Mouse (Mus musculus): ENCODE results near the gene Ppp3ca. TPM values are rescaled to one million over a fixed set of nuclear protein-coding genes. Genes with fewer than 3 reads are reported as not detected.

Ppp3ca gene
- polyA plus RNA-seq, 1 experiment from 2014 or later: 64.6 TPM

DNA sequence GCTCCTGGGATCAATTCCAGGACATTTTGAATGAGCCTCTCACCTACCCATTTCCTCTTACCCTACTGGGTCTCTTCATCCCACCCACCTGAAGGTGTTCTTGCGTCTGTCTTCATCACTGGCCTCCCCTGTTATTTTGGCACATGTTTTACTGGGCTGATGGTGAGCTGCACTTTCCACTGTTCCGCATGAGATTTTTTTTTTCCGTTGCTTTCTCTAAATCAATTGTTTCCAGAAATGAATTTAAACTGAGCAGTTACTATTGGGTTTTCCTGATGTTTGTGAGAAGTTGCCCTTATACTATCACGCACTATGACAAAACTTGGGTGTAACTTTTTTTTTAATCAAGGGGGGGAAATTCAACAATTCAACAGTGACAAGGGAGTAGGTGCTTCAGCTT, 106.6 kb downstream of the Ppp3ca start:
- ATAC-seq (ENCODE audit: borderline replicate concordance, extremely low read depth, low FRiP score, low TSS enrichment): no peak
- no peaks in the 10 kb centered on the region for H3K4me1 ChIP-seq
- H3K4me3 ChIP-seq: no peak overlapping the region
- H3K27me3 ChIP-seq: no peaks in the 10 kb centered on the region
- no peak overlapping the region for H3K27ac ChIP-seq
- 76% methylated on average over 4 of the region's 4 CpGs for WGBS
- no peaks in the 10 kb centered on the region for H3K36me3 ChIP-seq
- H3K9me3 ChIP-seq: no peaks in the 10 kb centered on the region
- H3K9ac ChIP-seq: no peak overlapping the region
- no peak overlapping the region for H3K4me2 ChIP-seq

DNA sequence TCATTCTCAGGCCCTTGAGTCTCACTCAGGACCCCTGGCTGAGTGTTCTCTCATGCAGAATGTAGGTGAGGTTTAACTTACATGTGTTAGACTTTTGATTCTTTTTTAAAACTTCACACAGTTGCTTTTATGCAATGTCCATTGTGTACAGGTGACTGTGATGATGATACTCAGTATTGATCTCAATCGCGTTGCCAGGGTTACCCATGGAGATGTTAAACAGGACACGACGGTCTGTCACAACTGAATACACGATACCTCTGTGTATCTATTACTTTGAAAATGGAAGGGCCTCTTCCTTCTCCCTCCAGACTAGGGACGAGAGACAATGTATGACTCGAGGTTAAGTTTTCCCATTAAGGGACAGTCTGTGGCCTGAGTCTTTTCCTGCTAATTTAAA, 107.5 kb downstream of the Ppp3ca start:
- Histone ChIP-seq H3K4me2 (no peak overlapping the region), H3K4me1 (0 out of 2 replicates have a peak, but pooled peaks cover under 1% of the 10 kb centered on the region), H3K27ac (no peak overlapping the region), H3K4me3 (no peak overlapping the region), H3K9me3 (no peaks in the 10 kb centered on the region), H3K9ac (no peak overlapping the region), H3K27me3 (no peaks in the 10 kb centered on the region), H3K36me3 (no peaks in the 10 kb centered on the region)
- no peak for ATAC-seq (ENCODE audit: borderline replicate concordance, extremely low read depth, low FRiP score, low TSS enrichment)
- WGBS: 86% methylated on average over 7 of the region's 7 CpGs

DNA sequence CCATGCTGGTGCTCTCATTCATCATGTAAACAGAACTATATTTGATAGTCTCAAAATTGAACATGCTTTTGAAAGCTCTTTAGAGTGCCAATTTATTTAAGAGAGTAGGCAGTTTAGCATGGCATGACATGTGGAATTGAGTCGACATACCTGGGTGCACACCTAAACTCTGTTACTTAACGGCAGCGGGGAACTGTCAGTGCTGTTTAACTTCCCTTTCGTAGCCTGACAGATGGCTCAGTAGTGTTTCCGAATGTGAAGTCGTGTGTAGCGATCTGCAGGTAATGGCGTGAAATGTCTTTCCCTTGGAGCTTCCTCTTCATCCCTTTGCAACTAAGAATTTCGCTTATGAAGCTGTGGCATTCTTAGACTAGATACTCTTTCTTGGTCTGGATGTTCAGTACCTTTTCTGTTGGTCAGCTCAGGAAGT, 107.9 kb downstream of the Ppp3ca start:
- Histone ChIP-seq H3K9ac (no peak overlapping the region), H3K4me1 (0 out of 2 replicates have a peak, but pooled peaks cover 3% of the 10 kb centered on the region), H3K27ac (no peak overlapping the region), H3K4me3 (no peak overlapping the region), H3K36me3 (no peaks in the 10 kb centered on the region), H3K4me2 (no peak overlapping the region), H3K27me3 (no peaks in the 10 kb centered on the region), H3K9me3 (no peaks in the 10 kb centered on the region)
- WGBS: 82% methylated on average over 9 of the region's 9 CpGs
- ATAC-seq (ENCODE audit: borderline replicate concordance, extremely low read depth, low FRiP score, low TSS enrichment): no peak

DNA sequence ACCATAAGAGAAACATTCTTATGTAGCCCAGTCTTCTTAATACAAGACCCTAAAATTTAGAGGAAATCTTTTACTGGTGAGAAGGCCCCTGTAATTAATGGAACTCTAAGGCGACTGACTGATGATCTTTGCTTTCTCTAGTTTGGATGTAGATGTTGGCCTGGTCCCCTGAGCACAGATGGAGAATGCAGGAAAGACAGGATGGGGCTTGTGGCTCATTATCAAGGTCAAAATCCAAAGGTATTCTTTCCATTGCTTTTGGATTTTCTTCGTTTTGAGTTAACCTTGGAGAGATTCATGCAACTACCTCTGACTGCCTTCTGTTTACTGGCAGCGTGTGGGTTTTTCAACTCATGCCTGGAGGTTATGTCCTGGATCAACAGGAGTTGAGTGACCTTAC, 110.4 kb downstream of the Ppp3ca start:
- H3K27me3 ChIP-seq: no peaks in the 10 kb centered on the region
- H3K4me2 ChIP-seq: no peak overlapping the region
- H3K4me1 ChIP-seq: 0 out of 2 replicates have a peak, but pooled peaks cover 6% of the 10 kb centered on the region
- 85% methylated on average over 3 of the region's 3 CpGs for WGBS
- ATAC-seq (ENCODE audit: borderline replicate concordance, extremely low read depth, low FRiP score, low TSS enrichment): no peak
- H3K9ac ChIP-seq: no peak overlapping the region
- H3K9me3 ChIP-seq: no peaks in the 10 kb centered on the region
- H3K4me3 ChIP-seq: no peak overlapping the region
- no peaks in the 10 kb centered on the region for H3K36me3 ChIP-seq
- no peak overlapping the region for H3K27ac ChIP-seq

DNA sequence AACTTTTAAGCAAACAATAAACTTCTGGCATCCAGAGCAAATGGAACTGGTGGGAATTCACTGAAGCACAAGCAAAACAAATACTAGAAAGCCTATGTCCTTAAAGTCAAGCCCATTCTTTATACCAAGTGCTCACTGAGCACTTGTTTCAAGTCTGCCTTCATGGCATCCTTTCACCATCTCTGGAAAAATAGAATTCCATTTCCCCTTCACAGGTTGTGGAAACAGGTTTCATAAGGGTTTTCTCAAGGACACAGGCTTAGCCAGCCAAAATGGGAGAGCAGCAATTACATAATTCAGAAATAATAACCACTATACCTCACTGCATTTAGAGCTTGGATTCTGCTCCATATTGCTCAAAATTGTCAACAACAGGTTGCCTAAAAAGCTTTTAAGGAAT, 112.1 kb downstream of the Ppp3ca start:
- H3K4me1 ChIP-seq: 0 out of 2 replicates have a peak, but pooled peaks cover 6% of the 10 kb centered on the region
- no peak overlapping the region for H3K4me3 ChIP-seq
- H3K36me3 ChIP-seq: no peaks in the 10 kb centered on the region
- no peak overlapping the region for H3K4me2 ChIP-seq
- H3K27me3 ChIP-seq: no peaks in the 10 kb centered on the region
- H3K9ac ChIP-seq: no peak overlapping the region
- no peaks in the 10 kb centered on the region for H3K9me3 ChIP-seq
- no peak for ATAC-seq (ENCODE audit: borderline replicate concordance, extremely low read depth, low FRiP score, low TSS enrichment)
- no peak overlapping the region for H3K27ac ChIP-seq

DNA sequence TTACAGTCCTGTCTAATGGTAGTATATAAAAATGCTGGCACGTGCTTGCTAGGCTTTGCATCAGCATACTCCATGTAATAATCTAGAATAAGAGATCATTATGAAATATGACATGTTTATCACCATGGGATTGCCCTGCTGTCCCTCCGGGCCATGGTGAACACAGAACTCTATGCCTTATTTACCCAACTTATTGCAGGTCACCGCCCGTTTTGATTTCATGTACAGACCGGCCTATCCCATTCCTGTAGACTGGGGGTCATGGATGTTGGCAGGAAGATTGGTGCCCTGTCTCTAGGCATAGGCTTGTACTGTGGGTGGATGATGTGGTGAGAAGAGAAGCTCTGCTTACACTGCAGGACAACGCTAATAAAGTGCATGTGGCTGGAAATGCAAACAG, 115.8 kb downstream of the Ppp3ca start:
- no peak for ATAC-seq (ENCODE audit: borderline replicate concordance, extremely low read depth, low FRiP score, low TSS enrichment)
- H3K36me3 ChIP-seq: no peaks in the 10 kb centered on the region
- no peak overlapping the region for H3K4me3 ChIP-seq
- H3K27me3 ChIP-seq: no peaks in the 10 kb centered on the region
- no peak overlapping the region for H3K9ac ChIP-seq
- H3K9me3 ChIP-seq: no peaks in the 10 kb centered on the region
- H3K27ac ChIP-seq: no peak overlapping the region
- no peak overlapping the region for H3K4me2 ChIP-seq
- peaks cover 13% of the 10 kb centered on the region; the same call in 1 of the 2 replicates for H3K4me1 ChIP-seq
- WGBS: 84% methylated on average over 6 of the region's 6 CpGs

DNA sequence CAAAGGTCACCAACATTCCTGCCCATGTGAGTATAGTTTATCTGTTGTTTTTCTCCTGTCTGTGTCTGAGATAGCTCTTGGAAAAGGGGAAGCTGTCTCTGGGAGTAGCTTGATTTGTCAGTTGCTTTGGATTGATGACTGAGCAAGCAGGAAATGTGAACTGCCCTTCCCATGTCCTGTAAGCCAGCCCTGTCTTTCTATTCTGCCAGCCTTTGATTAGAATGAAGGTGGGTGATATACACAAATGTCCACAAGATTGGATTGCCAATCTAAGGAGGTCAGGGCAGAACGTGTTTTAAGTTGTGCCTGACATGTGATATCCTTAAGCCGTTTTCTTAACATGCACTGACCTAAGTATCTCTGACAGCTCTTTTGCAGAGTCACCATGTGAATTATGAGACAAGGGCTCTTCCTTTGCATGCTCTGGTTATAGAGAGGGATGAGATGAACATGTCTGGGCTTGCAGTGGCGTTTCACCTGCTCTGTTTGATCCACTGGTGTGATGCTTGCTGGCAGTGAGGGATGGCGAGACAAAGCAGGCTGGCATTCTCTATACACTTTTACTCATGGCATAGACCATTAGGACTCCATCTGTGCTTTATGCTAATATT, 120.4 kb downstream of the Ppp3ca start:
- H3K9ac ChIP-seq: no peak overlapping the region
- no peaks in the 10 kb centered on the region for H3K36me3 ChIP-seq
- no peak overlapping the region for H3K4me2 ChIP-seq
- ATAC-seq (ENCODE audit: borderline replicate concordance, extremely low read depth, low FRiP score, low TSS enrichment): no peak
- H3K27ac ChIP-seq: 0 out of 2 replicates have a peak overlapping the region, but pooled peaks have one; percentile 29
- H3K4me3 ChIP-seq: no peak overlapping the region
- H3K9me3 ChIP-seq: no peaks in the 10 kb centered on the region
- peaks cover 7% of the 10 kb centered on the region; the same call in 1 of the 2 replicates for H3K4me1 ChIP-seq
- WGBS: 44% methylated on average over 4 of the region's 4 CpGs
- H3K27me3 ChIP-seq: no peaks in the 10 kb centered on the region

DNA sequence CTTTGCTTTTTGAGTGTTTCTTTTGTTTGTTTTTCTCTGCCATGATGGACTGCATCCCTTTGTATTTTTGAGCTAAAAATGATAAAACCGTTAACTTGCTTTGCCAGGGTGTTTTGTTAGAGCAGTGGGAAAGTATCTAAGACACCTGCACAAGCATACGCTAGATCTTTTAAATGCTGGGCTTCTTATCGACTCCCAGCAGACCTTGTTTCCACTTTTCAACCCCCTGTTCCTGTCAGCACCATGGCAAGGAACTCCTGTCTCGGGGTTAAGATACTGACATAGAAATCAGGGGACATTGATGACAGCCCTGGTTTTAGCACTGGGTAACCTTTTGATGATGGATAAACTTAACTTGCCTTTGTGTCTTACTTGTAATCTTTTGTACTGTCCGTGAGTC, 121.5 kb downstream of the Ppp3ca start:
- Histone ChIP-seq H3K36me3 (no peaks in the 10 kb centered on the region), H3K9ac (no peak overlapping the region), H3K4me2 (no peak overlapping the region), H3K27ac (no peak overlapping the region), H3K27me3 (no peaks in the 10 kb centered on the region), H3K4me1 (peaks cover 7% of the 10 kb centered on the region; the same call in 1 of the 2 replicates), H3K9me3 (no peaks in the 10 kb centered on the region), H3K4me3 (no peak overlapping the region)
- 70% methylated on average over 5 of the region's 5 CpGs for WGBS
- no peak for ATAC-seq (ENCODE audit: borderline replicate concordance, extremely low read depth, low FRiP score, low TSS enrichment)

DNA sequence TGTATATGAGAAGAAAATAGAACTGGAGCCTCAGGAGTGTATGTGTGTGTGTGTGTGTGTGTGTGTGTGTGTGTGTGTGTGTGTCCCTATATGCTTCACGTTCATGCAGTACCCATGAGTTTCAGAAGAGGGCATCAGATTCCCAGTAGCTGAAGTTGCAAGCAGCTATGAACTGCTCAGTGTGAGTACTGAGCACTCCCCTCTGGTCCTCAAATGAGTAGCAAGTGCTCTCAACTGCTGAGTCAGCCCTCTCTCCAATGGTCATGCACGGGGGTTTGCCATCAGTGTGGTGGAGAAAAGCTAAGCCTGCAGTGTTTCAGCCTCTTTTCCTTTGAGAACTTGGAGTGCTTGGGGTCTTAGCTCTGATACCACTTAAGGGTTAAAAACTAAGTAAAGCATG, 122.0 kb downstream of the Ppp3ca start:
- no peaks in the 10 kb centered on the region for H3K27me3 ChIP-seq
- H3K4me2 ChIP-seq: no peak overlapping the region
- peaks cover 7% of the 10 kb centered on the region; the same call in 1 of the 2 replicates for H3K4me1 ChIP-seq
- no peak for ATAC-seq (ENCODE audit: borderline replicate concordance, extremely low read depth, low FRiP score, low TSS enrichment)
- WGBS: 88% methylated on average over 2 of the region's 2 CpGs
- no peak overlapping the region for H3K27ac ChIP-seq
- no peaks in the 10 kb centered on the region for H3K9me3 ChIP-seq
- H3K36me3 ChIP-seq: no peaks in the 10 kb centered on the region
- H3K4me3 ChIP-seq: no peak overlapping the region
- H3K9ac ChIP-seq: no peak overlapping the region

DNA sequence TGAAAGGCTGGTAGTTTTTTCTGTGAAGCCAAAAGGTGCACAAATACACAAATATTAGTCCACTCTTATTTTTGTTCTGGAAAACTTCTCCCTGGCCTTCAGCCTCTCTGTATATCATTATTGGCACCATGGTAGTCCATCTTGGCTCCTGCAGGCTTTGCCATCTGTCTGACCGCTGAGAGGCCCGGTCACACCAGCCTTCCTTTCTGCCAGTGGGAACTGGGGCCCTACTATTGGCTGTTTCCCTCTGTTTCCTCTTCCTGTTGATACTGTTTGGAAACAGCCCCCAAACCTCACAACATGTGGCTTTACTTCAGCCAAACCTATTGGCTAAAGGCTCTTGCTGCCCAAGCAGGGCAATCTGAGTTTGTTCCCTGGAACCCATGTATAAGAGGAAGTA, 123.5 kb downstream of the Ppp3ca start:
- Histone ChIP-seq H3K9ac (no peak overlapping the region), H3K27me3 (no peaks in the 10 kb centered on the region), H3K9me3 (no peaks in the 10 kb centered on the region), H3K4me2 (no peak overlapping the region), H3K4me3 (no peak overlapping the region), H3K4me1 (peaks cover 7% of the 10 kb centered on the region; the same call in 1 of the 2 replicates), H3K36me3 (0 out of 2 replicates have a peak, but pooled peaks cover 5% of the 10 kb centered on the region), H3K27ac (no peak overlapping the region)
- ATAC-seq (ENCODE audit: borderline replicate concordance, extremely low read depth, low FRiP score, low TSS enrichment): no peak
- 85% methylated on average over 2 of the region's 2 CpGs for WGBS

DNA sequence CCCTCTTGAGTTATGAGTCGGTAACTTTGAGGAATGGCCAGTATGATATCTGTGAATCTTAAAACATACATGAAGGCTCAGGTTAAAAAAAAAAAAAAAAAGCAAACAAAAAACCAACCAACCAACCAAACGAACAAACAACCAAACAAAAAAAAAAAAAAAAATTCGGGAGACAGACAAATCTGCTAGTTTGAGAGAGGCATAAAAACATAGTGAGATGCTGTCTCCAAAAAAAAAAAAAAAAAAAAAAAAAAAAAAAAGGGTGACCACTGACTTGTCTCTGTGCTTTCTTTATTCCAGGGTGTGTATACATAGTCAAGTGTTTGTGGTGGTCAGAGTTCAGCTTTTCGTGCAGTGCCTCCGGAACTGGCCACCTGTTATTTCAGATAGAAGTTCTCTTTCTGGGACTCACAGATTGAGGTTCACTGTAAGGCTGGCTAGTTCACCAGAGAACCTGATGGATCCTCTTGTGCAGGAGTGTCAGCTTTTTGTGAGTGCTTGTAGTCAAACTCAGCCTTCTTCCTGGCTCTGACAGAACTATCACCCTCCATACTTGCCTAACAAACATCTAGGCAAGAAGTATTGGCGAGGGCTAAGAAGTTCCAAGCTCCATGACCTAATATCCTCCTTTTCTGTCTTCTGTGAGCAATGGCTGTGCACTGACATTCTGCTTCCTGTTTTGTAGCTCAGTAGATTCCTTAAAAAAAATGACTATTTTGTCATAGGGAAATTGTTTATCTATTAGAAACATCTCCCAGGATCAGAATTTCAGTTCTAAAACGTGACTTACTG, 124.7 kb downstream of the Ppp3ca start:
- 0 out of 2 replicates have a peak, but pooled peaks cover 5% of the 10 kb centered on the region for H3K36me3 ChIP-seq
- WGBS: 59% methylated on average over 7 of the region's 7 CpGs

DNA sequence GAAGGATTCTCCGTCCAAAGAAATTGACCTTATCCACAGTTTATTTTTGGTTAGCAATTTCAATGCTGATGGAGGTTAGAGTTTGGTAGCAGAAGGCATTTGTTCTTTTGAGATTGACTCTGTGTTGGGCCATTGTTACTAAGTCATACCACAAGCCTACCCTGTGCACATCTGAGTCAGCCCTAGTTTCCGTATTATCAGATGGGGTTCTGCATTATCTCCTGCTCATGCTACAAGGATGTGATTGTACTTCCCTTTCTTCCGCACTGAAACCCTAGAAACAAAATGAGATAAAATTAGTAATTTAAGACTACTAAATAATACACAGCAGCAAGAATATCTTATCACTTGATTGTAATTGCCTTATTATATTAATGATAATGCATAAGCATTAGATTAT, 129.0 kb downstream of the Ppp3ca start:
- no peak for ATAC-seq (ENCODE audit: borderline replicate concordance, extremely low read depth, low FRiP score, low TSS enrichment)
- Histone ChIP-seq H3K36me3 (0 out of 2 replicates have a peak, but pooled peaks cover 8% of the 10 kb centered on the region), H3K27ac (no peak overlapping the region), H3K27me3 (no peaks in the 10 kb centered on the region), H3K9me3 (no peaks in the 10 kb centered on the region), H3K4me3 (no peak overlapping the region), H3K4me2 (no peak overlapping the region), H3K4me1 (no peaks in the 10 kb centered on the region; the same call in 1 of the 2 replicates), H3K9ac (no peak overlapping the region)
- 89% methylated on average over 3 of the region's 3 CpGs for WGBS

More for the DNA sequence above, 124.7 kb downstream of the Ppp3ca start:
- no peaks in the 10 kb centered on the region for H3K9me3 ChIP-seq
- no peak overlapping the region for H3K9ac ChIP-seq
- no peak overlapping the region for H3K27ac ChIP-seq
- peaks cover 7% of the 10 kb centered on the region; the same call in 1 of the 2 replicates for H3K4me1 ChIP-seq
- no peak for ATAC-seq (ENCODE audit: borderline replicate concordance, extremely low read depth, low FRiP score, low TSS enrichment)
- H3K4me2 ChIP-seq: no peak overlapping the region
- no peak overlapping the region for H3K4me3 ChIP-seq
- no peaks in the 10 kb centered on the region for H3K27me3 ChIP-seq
